Mouse (Mus musculus): ENCODE results near the gene Qrich1. TPM values are rescaled to one million over a fixed set of nuclear protein-coding genes. Genes with fewer than 3 reads are reported as not detected.

Gene Qrich1
- polyA plus RNA-seq, 1 experiment from 2014 or later, result 145 TPM

- no peak for ATAC-seq (ENCODE audit: insufficient read depth)
- 87% methylated on average over 8 of the region's 8 CpGs for WGBS
- no peak overlapping the region for H3K4me2 ChIP-seq
- no peak overlapping the region for H3K27ac ChIP-seq (ENCODE audit: low read depth)
- no peak overlapping the region for H3K9ac ChIP-seq
- peaks cover 55% of the 10 kb centered on the region for H3K36me3 ChIP-seq (ENCODE audit: insufficient read depth)
- H3K9me3 ChIP-seq (ENCODE audit: low read depth, low read length), result no peaks in the 10 kb centered on the region
- peaks cover 13% of the 10 kb centered on the region for H3K4me1 ChIP-seq (ENCODE audit: insufficient read depth)
- no peak for DNase-seq
- H3K27me3 ChIP-seq (ENCODE audit: insufficient read depth, low read length), result no peaks in the 10 kb centered on the region
- no peak for TF ChIP-seq CTCF (IDR thresholded peaks at IDR 0.05; ENCODE audit: low read depth)
- H3K4me3 ChIP-seq (ENCODE audit: low read depth, low read length), result no peak overlapping the region
Measured at GRCm38 (mm10) chr9:108563671-108564070, 47.1 kb downstream of the Qrich1 start.

DNA sequence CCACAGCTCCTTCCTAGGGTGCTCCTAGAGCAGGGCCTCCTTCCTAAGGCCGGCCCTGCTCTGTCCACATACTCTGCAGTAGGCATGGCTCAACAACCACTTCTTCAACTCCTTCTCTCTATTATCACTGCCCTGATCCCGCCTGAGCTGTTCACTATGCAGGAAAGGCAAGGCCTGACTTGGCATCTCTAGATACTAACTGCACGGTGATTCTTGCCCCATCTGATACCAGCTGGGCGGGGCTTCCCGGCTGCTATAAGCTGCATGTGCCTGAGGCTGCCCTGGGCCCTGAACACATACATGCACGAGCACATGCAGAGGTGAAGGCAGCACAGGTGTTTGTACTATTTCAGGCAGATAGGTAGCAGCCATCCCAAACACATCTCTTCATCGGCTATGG is 47.5 kb downstream of the Qrich1 start:
- no peak for DNase-seq
- Histone ChIP-seq H3K36me3 (ENCODE audit: insufficient read depth) (peaks cover 50% of the 10 kb centered on the region), H3K27ac (ENCODE audit: low read depth) (no peak overlapping the region), H3K27me3 (ENCODE audit: insufficient read depth, low read length) (no peaks in the 10 kb centered on the region), H3K9ac (no peak overlapping the region), H3K9me3 (ENCODE audit: low read depth, low read length) (no peaks in the 10 kb centered on the region), H3K4me3 (ENCODE audit: low read depth, low read length) (no peak overlapping the region), H3K4me2 (no peak overlapping the region), H3K4me1 (ENCODE audit: insufficient read depth) (peaks cover 16% of the 10 kb centered on the region)
- ATAC-seq (ENCODE audit: insufficient read depth), result no peak
- 81% methylated on average over 7 of the region's 7 CpGs for WGBS
- TF ChIP-seq CTCF (IDR thresholded peaks at IDR 0.05; ENCODE audit: low read depth), result no peak

DNA sequence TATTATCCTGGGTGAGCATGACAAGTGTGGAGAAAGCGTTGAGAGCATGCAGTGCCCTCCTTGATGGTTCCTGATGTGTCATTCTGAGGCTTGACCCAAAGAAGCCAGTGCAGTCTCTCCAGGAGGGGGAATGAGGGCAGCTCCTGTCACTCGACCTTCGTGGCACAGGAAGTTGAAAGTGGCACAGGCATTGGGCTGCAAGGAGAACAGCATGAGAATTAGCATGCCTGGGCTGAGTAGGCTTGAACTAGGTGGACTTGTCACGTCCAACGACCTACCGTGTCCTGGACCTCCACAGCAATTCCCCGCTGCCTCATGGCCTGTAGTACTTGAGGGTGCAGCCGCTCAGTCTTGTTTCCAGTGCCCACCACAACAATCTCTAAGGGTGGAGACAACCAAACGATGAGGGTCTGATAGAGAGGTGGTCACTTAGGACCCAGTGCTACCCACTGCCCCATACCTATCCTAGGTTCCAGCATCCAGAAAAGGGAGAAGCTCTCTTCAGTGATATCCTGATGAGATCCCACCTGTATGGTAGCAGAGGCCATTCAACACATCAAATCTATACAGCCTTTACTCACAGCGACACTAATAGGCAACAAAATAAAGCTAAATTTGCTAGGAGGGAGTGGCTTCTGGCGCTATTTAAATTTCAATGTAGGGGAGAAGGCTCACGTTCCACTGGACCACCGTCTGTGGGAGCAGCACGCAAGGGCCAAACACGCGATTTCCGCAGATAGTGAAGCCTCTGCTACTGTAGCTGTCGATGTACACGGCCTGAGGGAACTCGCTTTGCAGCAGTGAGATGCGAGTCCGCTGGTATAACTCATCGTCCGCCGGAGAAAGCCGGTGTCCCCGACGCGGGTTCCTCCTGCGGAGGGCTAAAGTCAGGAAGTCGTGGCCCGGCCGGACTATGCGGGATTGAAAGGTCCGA is 49.5 kb downstream of the Qrich1 start:
- no peaks in the 10 kb centered on the region for H3K27me3 ChIP-seq (ENCODE audit: insufficient read depth, low read length)
- peak overlapping the region; percentile 70 for H3K4me3 ChIP-seq (ENCODE audit: low read depth, low read length)
- H3K9me3 ChIP-seq (ENCODE audit: low read depth, low read length), result no peaks in the 10 kb centered on the region
- no peak for TF ChIP-seq CTCF (IDR thresholded peaks at IDR 0.05; ENCODE audit: low read depth)
- H3K4me1 ChIP-seq (ENCODE audit: insufficient read depth), result peaks cover 22% of the 10 kb centered on the region
- peak overlapping the region; percentile 91; the same call in 1 of the 2 replicates for H3K27ac ChIP-seq (ENCODE audit: low read depth)
- peaks cover 51% of the 10 kb centered on the region for H3K36me3 ChIP-seq (ENCODE audit: insufficient read depth)
- 10% methylated on average over 35 of the region's 35 CpGs for WGBS
- H3K9ac ChIP-seq, result peak overlapping the region; percentile 75
- ATAC-seq (ENCODE audit: insufficient read depth), result no peak
- DNase-seq, result no peak
- peak overlapping the region; percentile 98 for H3K4me2 ChIP-seq

DNA sequence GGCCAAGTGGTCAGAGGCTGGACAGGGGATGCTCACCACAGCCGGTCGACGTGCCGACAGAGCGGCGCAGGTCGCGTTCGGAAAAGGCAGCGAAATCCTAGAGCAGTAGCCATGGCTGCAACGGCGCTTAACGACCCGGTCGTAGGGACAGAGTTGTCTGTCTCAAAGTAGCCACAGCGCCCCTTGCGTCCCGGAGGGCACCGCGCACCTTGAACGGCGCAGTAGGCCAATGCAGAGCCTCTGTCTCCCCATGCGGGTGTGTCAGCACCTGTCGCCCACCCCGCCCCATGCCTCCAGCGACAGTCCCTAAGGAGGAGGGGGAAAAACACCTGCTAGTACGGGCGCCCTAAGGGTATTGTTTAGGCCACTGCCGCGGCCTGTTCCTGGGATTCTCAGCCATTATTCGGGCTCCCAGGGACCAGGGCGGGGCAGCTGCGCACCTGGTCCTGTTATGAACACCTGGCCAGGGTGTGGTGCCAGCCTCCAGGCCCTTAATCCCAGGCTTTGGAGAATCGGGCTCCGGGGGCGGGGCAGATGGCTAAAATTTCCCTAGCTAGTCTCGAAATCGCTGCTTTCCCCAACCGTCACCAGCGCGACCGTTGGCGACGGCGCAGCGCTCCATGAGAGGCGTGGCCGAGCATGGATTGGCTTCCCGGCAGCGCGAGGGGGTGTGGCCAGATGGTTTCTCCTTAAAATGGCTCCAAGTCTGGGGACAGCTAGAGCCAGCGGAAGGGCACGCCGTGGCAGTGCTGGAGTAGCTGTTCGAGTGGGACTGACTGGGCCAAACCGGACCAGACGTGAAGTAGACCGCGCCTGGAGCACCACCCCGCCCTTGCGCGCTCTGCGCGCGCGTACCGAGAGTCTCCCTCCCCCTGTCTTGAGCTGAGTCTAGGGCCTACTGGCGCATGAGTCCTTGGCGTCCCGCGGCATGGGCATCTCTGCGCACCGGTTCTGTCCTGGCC is 50.5 kb downstream of the Qrich1 start, which contains the start of gene Ndufaf3:
Ndufaf3 (minus strand) TSS at position 620 of the 962 bp plus-strand sequence.
- Histone ChIP-seq H3K4me1 (ENCODE audit: insufficient read depth) (peaks cover 17% of the 10 kb centered on the region), H3K36me3 (ENCODE audit: insufficient read depth) (peaks cover 51% of the 10 kb centered on the region), H3K4me3 (ENCODE audit: low read depth, low read length) (peak within 1 kb of the TSS; percentile 70), H3K4me2 (peak within 1 kb of the TSS; percentile 98), H3K27ac (ENCODE audit: low read depth) (peak within 1 kb of the TSS; percentile 91), H3K9ac (peak within 1 kb of the TSS; percentile 75), H3K27me3 (ENCODE audit: insufficient read depth, low read length) (no peaks in the 10 kb centered on the region), H3K9me3 (ENCODE audit: low read depth, low read length) (no peaks in the 10 kb centered on the region)
- ATAC-seq (ENCODE audit: insufficient read depth) (peak; percentile 81), DNase-seq (peak; percentile 98)
- TF ChIP-seq CTCF (IDR thresholded peaks at IDR 0.05; ENCODE audit: low read depth), result peak; percentile 97
- under 1% methylated on average over 70 of the region's 73 CpGs for WGBS

GRCm38 (mm10) chr9:108567931-108568419 is 51.4 kb downstream of the Qrich1 start:
- peak overlapping the region; percentile 98 for H3K4me2 ChIP-seq
- H3K9me3 ChIP-seq (ENCODE audit: low read depth, low read length), result no peaks in the 10 kb centered on the region
- no peaks in the 10 kb centered on the region for H3K27me3 ChIP-seq (ENCODE audit: insufficient read depth, low read length)
- DNase-seq (no peak), ATAC-seq (ENCODE audit: insufficient read depth) (no peak)
- TF ChIP-seq CTCF (IDR thresholded peaks at IDR 0.05; ENCODE audit: low read depth), result no peak
- 12% methylated on average over 18 of the region's 18 CpGs for WGBS
- H3K4me3 ChIP-seq (ENCODE audit: low read depth, low read length), result peak overlapping the region; percentile 70
- H3K4me1 ChIP-seq (ENCODE audit: insufficient read depth), result peaks cover 17% of the 10 kb centered on the region
- peak overlapping the region; percentile 91 for H3K27ac ChIP-seq (ENCODE audit: low read depth)
- peaks cover 54% of the 10 kb centered on the region for H3K36me3 ChIP-seq (ENCODE audit: insufficient read depth)
- peak overlapping the region; percentile 75 for H3K9ac ChIP-seq

GRCm38 (mm10) chr9:108568511-108568921 is 51.9 kb downstream of the Qrich1 start:
- TF ChIP-seq CTCF (IDR thresholded peaks at IDR 0.05; ENCODE audit: low read depth), result no peak
- 0 out of 2 replicates have a peak overlapping the region, but pooled peaks have one; percentile 91 for H3K27ac ChIP-seq (ENCODE audit: low read depth)
- H3K36me3 ChIP-seq (ENCODE audit: insufficient read depth), result peaks cover 54% of the 10 kb centered on the region
- H3K4me1 ChIP-seq (ENCODE audit: insufficient read depth), result peaks cover 17% of the 10 kb centered on the region
- peak overlapping the region; percentile 98 for H3K4me2 ChIP-seq
- ATAC-seq (ENCODE audit: insufficient read depth) (no peak), DNase-seq (no peak)
- peak overlapping the region; percentile 70 for H3K4me3 ChIP-seq (ENCODE audit: low read depth, low read length)
- WGBS, result 76% methylated on average over 17 of the region's 17 CpGs
- peak overlapping the region; percentile 75; the same call in 1 of the 2 replicates for H3K9ac ChIP-seq
- H3K9me3 ChIP-seq (ENCODE audit: low read depth, low read length), result no peaks in the 10 kb centered on the region
- H3K27me3 ChIP-seq (ENCODE audit: insufficient read depth, low read length), result no peaks in the 10 kb centered on the region

All from lung, embryonic 14.5 days (tissue).